Mouse (Mus musculus) heart, postnatal 0 days (tissue): Measurements from ENCODE around the gene Fam171b. TPM values are rescaled to one million over a fixed set of nuclear protein-coding genes. Genes with fewer than 3 reads are reported as not detected.

ENCODE experiments used
- ATAC-seq: fragments of 200-750 bp; cut with Nextera tagmentation; 2 replicates; pipeline ENCODE4 v1.8.0; 2017; ENCODE audit warnings: low read depth, moderate number of reproducible peaks, moderate library complexity; ENCODE audit not compliant: insufficient read depth
- DNase-seq: peaks from one replicate; pipeline ENCODE4 v3.0.0-alpha.2; 2016; ENCODE audit warnings: low spot score
- H3K27ac ChIP-seq: fragments of 300-500 bp; sonication (generic); 2 replicates; pipeline ENCODE4 v1.5.1; 2014; ENCODE audit warnings: low read depth, mild to moderate bottlenecking
- H3K27me3 ChIP-seq: fragments of 300-500 bp; sonication (generic); 2 replicates; pipeline ENCODE4 v1.6.1; 2014; ENCODE audit warnings: low read length, mixed read lengths; ENCODE audit not compliant: control insufficient read depth, insufficient read depth
- H3K36me3 ChIP-seq: fragments of 300-500 bp; sonication (generic); replicated peaks from 2 replicates; pipeline ENCODE4 v1.6.1; 2014; ENCODE audit warnings: low read length, mixed read lengths; ENCODE audit not compliant: control insufficient read depth, insufficient read depth
- H3K4me1 ChIP-seq: fragments of 300-500 bp; sonication (generic); 2 replicates; pipeline ENCODE4 v1.6.1; 2014; ENCODE audit warnings: antibody characterized with exemption; ENCODE audit not compliant: control insufficient read depth, insufficient read depth
- H3K4me2 ChIP-seq: fragments of 300-500 bp; sonication (generic); 2 replicates; pipeline ENCODE4 v1.6.1; 2014; ENCODE audit warnings: low read depth, mild to moderate bottlenecking, low read length, moderate library complexity
- H3K4me3 ChIP-seq: fragments of 300-500 bp; sonication (generic); 2 replicates; pipeline ENCODE4 v1.5.1; 2014; ENCODE audit warnings: low read depth, low read length
- H3K9ac ChIP-seq: fragments of 300-500 bp; sonication (generic); replicated peaks from 2 replicates; pipeline ENCODE4 v1.6.1; 2014; ENCODE audit warnings: low read depth, low read length, mixed read lengths
- H3K9me3 ChIP-seq: fragments of 300-500 bp; sonication (generic); replicated peaks from 2 replicates; pipeline ENCODE4 v1.6.1; 2016; ENCODE audit warnings: low read length; ENCODE audit not compliant: control insufficient read depth
- CTCF ChIP-seq: IDR thresholded peaks from 2 replicates; pipeline ENCODE4 v1.5.1; 2016; ENCODE audit warnings: antibody characterized with exemption, control low read depth, low read depth
- EP300 ChIP-seq: IDR thresholded peaks from 2 replicates; pipeline ENCODE4 v1.6.1; 2016; ENCODE audit warnings: antibody characterized with exemption, low read depth
- WGBS: fragments of 180-500 bp; shearing (Covaris S2); extraction: QIAGEN DNeasy Blood & Tissue Kit; methylation state at CpG from one replicate; pipeline ENCODE4 v1.1.7; 2014; 5-methylcytosine and 5-hydroxymethylcytosine counted together
- polyA plus RNA-seq: library from polyadenylated mRNA; unstranded; fragments of >200 nt; fragmentation: Nextera tagmentation; extraction: Ambion mirVana; gene quantifications from 2 replicates; pipeline ENCODE4 v1.2.1, GENCODE M21; 2015
- total RNA-seq: library from RNA; depleted of rRNA; stranded (reverse); fragments of >200 nt; gene quantifications from 2 replicates; pipeline ENCODE4 v1.2.3, GENCODE M21; 2014; ENCODE audit warnings: low replicate concordance

The Fam171b gene
- total and polyA plus RNA-seq, 2 experiments from 2014 or later, result 0.19 to 0.55 TPM

DNA sequence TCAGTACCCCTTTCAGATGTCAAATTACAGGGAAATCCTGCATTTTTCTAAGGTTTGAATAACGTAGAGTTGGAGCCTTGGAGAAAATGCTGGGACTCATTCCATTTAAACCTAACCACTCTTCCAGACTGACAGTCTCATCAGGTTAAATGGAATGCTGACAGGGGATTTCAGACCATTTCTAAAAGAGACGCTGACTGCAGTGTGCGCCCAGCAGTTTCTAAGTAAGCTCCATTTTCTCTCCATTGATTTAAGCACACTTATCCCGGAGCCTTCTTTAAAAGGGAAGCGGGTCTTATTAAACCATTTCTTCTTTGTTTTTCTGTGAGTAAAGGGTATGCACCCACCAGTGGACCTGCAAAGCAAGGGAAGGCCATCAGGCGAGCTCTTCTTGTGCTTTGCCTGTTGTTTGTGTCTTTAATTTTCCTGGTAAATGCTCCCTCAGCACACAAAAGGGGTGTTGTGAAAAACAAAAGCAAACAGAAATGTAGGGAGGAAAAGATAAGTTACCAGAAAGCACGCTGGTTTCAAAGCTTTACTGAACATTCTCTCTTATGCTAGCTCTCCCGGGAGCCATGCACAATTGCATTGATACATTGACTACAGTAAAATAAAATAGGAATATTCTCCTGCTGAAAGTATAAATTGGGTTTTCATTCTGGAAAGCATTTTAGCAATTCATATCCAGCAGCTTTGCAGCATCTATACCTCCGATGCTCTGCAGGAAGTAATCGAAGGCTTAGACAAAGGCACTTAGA is 23.1 kb downstream of the Fam171b start:
- no peaks in the 10 kb centered on the region for H3K36me3 ChIP-seq
- no peak overlapping the region for H3K9ac ChIP-seq
- no peaks in the 10 kb centered on the region for H3K4me1 ChIP-seq
- ATAC-seq (no peak), DNase-seq (no peak)
- H3K4me2 ChIP-seq, result no peak overlapping the region
- H3K9me3 ChIP-seq, result no peaks in the 10 kb centered on the region
- TF ChIP-seq EP300 (no peak), CTCF (no peak)
- WGBS, result 73% methylated on average over 10 of the region's 10 CpGs
- H3K27ac ChIP-seq, result no peak overlapping the region
- H3K27me3 ChIP-seq, result no peaks in the 10 kb centered on the region
- H3K4me3 ChIP-seq, result no peak overlapping the region

DNA sequence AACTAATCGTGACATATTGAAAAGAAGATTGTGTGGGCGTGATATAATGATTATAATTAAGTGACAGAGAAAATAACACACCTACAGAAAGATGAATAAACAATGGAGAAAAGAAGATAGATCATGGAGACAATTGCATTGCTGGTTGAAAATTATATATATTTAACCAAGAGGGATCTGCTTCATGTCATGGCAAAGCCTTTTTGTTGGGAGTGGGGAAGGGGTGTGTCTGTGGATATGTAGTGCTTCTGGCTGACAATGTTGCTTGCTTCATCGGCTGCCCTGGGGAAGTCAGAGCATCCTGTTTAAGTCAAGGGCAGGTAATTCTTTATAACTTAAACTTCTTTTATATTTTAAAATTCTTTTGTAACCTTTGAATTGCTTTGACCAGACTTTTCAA is 36.1 kb downstream of the Fam171b start:
- Histone ChIP-seq H3K36me3 (no peaks in the 10 kb centered on the region), H3K9me3 (no peaks in the 10 kb centered on the region), H3K4me1 (no peaks in the 10 kb centered on the region), H3K27ac (no peak overlapping the region), H3K27me3 (no peaks in the 10 kb centered on the region), H3K9ac (no peak overlapping the region), H3K4me3 (no peak overlapping the region), H3K4me2 (no peak overlapping the region)
- WGBS, result 76% methylated on average over 3 of the region's 3 CpGs
- no peak for DNase-seq
- no peak for ATAC-seq
- TF ChIP-seq EP300 (no peak), CTCF (no peak)

DNA sequence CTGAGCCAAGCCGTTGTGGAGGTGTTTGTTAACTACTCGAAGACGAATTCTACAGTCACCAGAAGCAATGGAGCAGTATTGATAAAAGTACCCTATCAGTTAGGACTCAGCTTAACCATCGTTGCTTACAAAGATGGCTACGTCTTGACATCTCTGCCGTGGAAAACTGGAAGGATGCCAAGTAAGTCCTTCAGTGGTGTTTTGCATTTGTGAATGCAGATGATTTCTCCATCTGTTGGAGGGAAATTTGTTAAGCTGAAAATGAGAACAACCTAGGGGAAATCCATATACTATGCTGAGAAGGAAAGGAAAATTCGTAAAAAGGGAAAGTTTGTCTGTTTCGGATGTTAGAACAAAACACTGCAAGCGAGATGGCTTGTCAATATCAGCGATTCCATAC is 41.0 kb downstream of the Fam171b start:
- WGBS, result 72% methylated on average over 10 of the region's 10 CpGs
- TF ChIP-seq CTCF, result no peak
- no peak for TF ChIP-seq EP300
- ATAC-seq, result no peak

DNA sequence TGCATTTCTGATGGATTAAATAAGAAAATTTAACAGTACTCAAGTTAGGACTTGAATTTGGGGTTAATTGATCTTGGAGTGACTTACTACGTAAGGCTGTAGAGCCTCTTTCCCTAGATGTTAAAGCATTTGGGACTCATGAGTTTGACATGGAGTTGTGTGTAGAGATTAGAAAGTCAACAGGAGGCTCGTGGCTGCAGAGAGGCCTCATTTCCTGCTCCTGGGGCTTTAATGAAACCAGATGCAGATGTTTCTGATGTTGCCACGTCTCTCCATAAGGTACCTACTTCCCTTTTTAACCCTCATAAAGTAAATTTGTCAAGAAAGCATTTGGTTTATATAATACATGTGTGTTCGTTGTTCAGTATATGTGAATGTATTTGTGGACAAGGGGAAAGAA is 43.8 kb downstream of the Fam171b start:
- H3K4me2 ChIP-seq, result no peak overlapping the region
- 50% methylated on average over 4 of the region's 4 CpGs for whole genome bisulfite sequencing
- H3K4me1 ChIP-seq, result no peaks in the 10 kb centered on the region
- H3K36me3 ChIP-seq, result no peaks in the 10 kb centered on the region
- no peak for ATAC-seq
- H3K9me3 ChIP-seq, result no peaks in the 10 kb centered on the region
- TF ChIP-seq EP300 (no peak), CTCF (no peak)
- no peak for DNase-seq
- no peak overlapping the region for H3K9ac ChIP-seq
- H3K27me3 ChIP-seq, result no peaks in the 10 kb centered on the region
- H3K27ac ChIP-seq, result no peak overlapping the region
- no peak overlapping the region for H3K4me3 ChIP-seq

More for the DNA sequence above, 41.0 kb downstream of the Fam171b start:
- H3K9ac ChIP-seq, result no peak overlapping the region
- no peaks in the 10 kb centered on the region for H3K36me3 ChIP-seq
- no peaks in the 10 kb centered on the region for H3K4me1 ChIP-seq
- H3K4me3 ChIP-seq, result no peak overlapping the region
- no peak for DNase-seq
- no peak overlapping the region for H3K27ac ChIP-seq
- H3K9me3 ChIP-seq, result no peaks in the 10 kb centered on the region
- no peak overlapping the region for H3K4me2 ChIP-seq
- no peaks in the 10 kb centered on the region for H3K27me3 ChIP-seq

DNA sequence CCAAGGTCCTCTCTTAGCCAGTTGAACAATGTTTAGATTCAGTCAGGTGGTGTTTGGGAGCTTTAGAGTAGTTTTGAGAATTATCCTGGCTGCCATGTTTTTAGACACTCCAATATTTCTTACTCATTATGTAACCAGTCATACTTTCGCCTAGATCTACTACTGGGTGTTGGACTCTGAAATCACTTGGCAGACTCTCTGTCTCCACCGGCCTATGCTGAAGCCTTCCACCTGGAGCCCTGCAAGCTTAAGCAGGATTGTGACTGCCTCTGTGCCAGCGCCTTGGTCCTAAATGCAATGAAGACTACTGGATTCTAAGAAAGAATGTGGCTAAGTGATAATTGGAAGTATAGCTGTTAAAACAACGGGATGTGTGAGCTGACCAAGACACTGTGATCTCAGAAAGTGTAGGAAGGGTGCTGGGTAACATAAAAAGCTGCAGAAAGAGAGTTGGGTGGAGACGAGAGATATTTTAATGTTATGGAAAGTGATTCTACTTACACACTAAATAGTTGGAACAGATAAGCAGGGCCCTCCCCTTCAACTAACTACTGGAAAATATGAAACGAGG is 71.5 kb downstream of the Fam171b start:
- no peaks in the 10 kb centered on the region for H3K4me1 ChIP-seq
- DNase-seq (no peak), ATAC-seq (no peak)
- no peak for TF ChIP-seq CTCF
- no peak for TF ChIP-seq EP300
- H3K27ac ChIP-seq, result no peak overlapping the region
- H3K9ac ChIP-seq, result no peak overlapping the region
- no peak overlapping the region for H3K4me3 ChIP-seq
- no peak overlapping the region for H3K4me2 ChIP-seq
- no peaks in the 10 kb centered on the region for H3K27me3 ChIP-seq
- H3K9me3 ChIP-seq, result no peaks in the 10 kb centered on the region; the same call in 1 of the 2 replicates
- H3K36me3 ChIP-seq, result no peaks in the 10 kb centered on the region
- WGBS, result 54% methylated on average over 6 of the region's 6 CpGs

DNA sequence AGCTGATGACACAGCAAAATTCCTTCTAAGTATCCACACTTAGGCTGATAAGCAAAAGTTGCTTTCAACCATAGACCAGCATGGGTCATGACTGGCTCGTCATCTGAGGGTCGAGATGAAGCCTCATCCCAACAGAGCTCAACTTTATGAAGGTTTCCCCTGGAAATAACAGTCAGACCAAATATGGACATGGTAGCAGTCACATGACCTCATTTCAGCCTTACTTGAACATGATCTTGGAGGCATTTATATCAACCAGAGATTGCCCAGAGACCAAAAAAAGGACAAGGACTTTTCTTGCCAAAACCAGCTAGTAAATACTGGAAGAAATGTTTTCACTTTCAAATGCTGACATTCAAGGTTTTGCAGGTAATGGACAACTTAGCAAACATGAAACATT is 81.3 kb downstream of the Fam171b start:
- H3K36me3 ChIP-seq, result no peaks in the 10 kb centered on the region
- H3K9me3 ChIP-seq, result no peaks in the 10 kb centered on the region
- H3K4me2 ChIP-seq, result no peak overlapping the region
- H3K27ac ChIP-seq, result no peak overlapping the region
- no peak overlapping the region for H3K4me3 ChIP-seq
- DNase-seq, result no peak
- H3K4me1 ChIP-seq, result no peaks in the 10 kb centered on the region
- H3K27me3 ChIP-seq, result no peaks in the 10 kb centered on the region
- 77% methylated on average over 2 of the region's 2 CpGs for WGBS
- H3K9ac ChIP-seq, result no peak overlapping the region
- no peak for ATAC-seq
- TF ChIP-seq CTCF (no peak), EP300 (no peak)
